Mouse (Mus musculus): ENCODE data around the gene Nfe2l3. TPM values are rescaled to one million over a fixed set of nuclear protein-coding genes. Genes with fewer than 3 reads are reported as not detected.

Gene Nfe2l3
- polyA plus RNA-seq, 2 experiments: 0.11 to 0.20 TPM

DNA sequence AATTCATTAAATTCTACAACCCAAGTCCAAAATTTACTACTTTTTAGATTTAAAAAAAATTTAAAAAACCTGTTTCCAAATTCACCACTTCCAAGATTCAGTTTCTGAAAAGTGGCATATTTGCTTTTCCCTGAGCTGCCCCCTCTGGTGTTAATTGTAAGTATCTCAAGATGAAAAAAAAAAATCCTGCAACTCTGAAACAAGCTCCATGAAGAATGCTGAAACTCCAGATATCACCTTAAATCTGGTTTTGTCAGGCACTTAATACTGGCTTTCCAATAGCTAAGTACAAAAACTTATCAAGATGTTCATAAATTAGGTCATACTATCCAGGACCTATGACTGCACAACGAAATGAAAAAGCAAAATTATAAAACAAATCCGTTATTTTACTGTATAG lies 35.2 kb downstream of the Nfe2l3 start:
- peaks cover 54% of the 10 kb centered on the region for H3K36me3 ChIP-seq (replicated peaks; ENCODE audit: control insufficient read depth, insufficient read depth, low read depth)
- WGBS (ENCODE audit: insufficient replicate concordance): 0% methylated on average over 2 of the region's 2 CpGs

DNA sequence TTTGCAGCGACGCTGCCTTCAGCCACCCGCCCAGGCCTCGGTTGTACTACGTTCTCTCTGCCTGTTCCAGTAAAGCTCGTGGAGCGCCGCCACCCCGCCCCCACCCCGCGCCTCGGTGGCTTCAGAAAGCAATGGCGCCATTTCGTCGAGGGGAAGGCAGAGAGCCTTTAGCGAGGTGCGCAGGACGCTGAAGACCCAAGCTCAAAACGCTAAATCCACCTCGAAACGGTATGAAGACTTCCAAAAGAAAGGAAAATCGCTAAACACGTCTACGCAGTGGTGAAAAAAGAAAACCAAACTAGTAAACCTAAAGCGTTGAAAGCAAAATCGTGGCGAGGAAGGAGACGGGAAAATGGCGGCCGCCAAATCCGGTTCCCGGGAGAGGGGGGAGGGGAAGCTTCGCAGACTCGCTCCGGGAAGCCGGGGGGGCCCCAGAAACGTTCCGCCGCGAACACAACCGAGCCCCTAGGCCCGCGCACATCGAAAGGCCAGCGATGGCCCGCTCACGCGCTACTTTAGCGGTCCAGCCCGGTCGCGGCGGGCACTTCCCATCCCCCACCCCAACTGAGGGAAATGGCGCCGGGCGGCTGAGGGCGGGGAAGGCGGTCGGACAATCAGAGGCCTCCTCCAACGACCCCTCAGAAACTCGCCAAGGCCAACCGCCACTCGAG lies 36.6 kb downstream of the Nfe2l3 start:
- DNase-seq (ENCODE audit: low read depth in 3 of 3, low spot score in 3 of 3) (peak; percentile 60 to 71 (median 64)), ATAC-seq (ENCODE audit: insufficient read depth) (peak; percentile 25; the same call in 1 of the 2 replicates)
- H3K9ac ChIP-seq (replicated peaks): peak overlapping the region; percentile 100
- TF ChIP-seq EP300 (IDR thresholded peaks at IDR 0.05; ENCODE audit: low read depth) (peak; percentile 29; the same call in 1 of the 2 replicates), CTCF (IDR thresholded peaks at IDR 0.05; ENCODE audit: low read depth) (no peak)
- peak overlapping the region; percentile 85 for H3K4me2 ChIP-seq (ENCODE audit: low read depth)
- no peaks in the 10 kb centered on the region for H3K27me3 ChIP-seq (ENCODE audit: control insufficient read depth, insufficient read depth, low read length)
- WGBS (ENCODE audit: insufficient replicate concordance): under 1% methylated on average over 63 of the region's 63 CpGs
- peak overlapping the region; percentile 97 for H3K27ac ChIP-seq
- no peaks in the 10 kb centered on the region for H3K9me3 ChIP-seq (ENCODE audit: control insufficient read depth, low read length)
- peak overlapping the region; percentile 85 to 100 for H3K4me3 ChIP-seq (ENCODE audit: insufficient read depth in 1 of 2, low read depth in 2 of 2, low read length in 2 of 2)
- H3K4me1 ChIP-seq (replicated peaks; ENCODE audit: control insufficient read depth in 2 of 2, insufficient read depth in 2 of 2, low read length in 1 of 2): peaks cover 12 to 17% of the 10 kb centered on the region in 2 experiments
- H3K36me3 ChIP-seq (replicated peaks; ENCODE audit: control insufficient read depth, insufficient read depth, low read depth): peaks cover 55% of the 10 kb centered on the region

More for the DNA sequence above, 35.2 kb downstream of the Nfe2l3 start:
- peaks cover 9 to 12% of the 10 kb centered on the region in 2 experiments for H3K4me1 ChIP-seq (replicated peaks; ENCODE audit: control insufficient read depth in 2 of 2, insufficient read depth in 2 of 2, low read length in 1 of 2)
- peak overlapping the region; percentile 74 for H3K9ac ChIP-seq (replicated peaks)
- H3K4me2 ChIP-seq (ENCODE audit: low read depth): peak overlapping the region; percentile 85
- H3K27me3 ChIP-seq (ENCODE audit: control insufficient read depth, insufficient read depth, low read length): no peaks in the 10 kb centered on the region
- DNase-seq (ENCODE audit: low read depth in 3 of 3, low spot score in 3 of 3) (peak in 1 of 3 experiments; percentile 50), ATAC-seq (ENCODE audit: insufficient read depth) (no peak)
- no peak overlapping the region for H3K27ac ChIP-seq
- TF ChIP-seq CTCF (IDR thresholded peaks at IDR 0.05; ENCODE audit: low read depth) (no peak), EP300 (IDR thresholded peaks at IDR 0.05; ENCODE audit: low read depth) (no peak)
- H3K4me3 ChIP-seq (ENCODE audit: insufficient read depth in 1 of 2, low read depth in 2 of 2, low read length in 2 of 2): peak overlapping the region; percentile 85 to 100
- H3K9me3 ChIP-seq (ENCODE audit: control insufficient read depth, low read length): no peaks in the 10 kb centered on the region

DNA sequence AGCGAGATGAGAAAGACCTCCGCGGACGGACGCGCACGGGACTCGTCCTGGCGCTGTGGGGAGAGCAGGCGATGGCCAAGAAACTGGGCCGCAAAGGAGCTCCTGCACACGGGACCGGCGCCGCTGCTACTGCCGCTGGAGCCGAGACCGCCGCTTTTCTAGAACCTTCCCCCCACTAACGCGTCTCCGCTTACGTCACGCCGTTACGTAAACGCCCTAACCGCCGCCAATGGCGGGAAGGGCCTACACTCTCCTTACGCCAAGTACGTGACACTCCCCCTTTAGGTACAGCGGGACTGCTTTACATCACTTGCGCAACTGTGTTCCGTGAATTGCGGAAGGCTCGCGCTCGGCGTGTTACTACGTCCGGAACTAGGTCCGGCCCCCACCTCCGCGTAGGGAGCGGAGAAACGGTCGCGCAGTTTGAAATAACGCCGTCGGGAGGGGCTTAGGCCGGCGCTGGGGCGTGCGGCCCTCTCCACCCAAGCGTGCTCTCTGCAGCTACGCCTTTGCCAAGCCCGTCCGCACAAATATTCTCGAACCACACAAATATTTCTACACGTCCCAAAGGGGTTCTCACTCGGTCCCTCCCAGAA lies 37.3 kb downstream of the Nfe2l3 start, which contains the start of gene Hnrnpa2b1:
TSS of gene Hnrnpa2b1 (minus strand) at position 180 of the 596 bp plus-strand sequence.
- Histone ChIP-seq H3K27ac (peak within 1 kb of the TSS; percentile 97), H3K36me3 (replicated peaks; ENCODE audit: control insufficient read depth, insufficient read depth, low read depth) (peaks cover 54% of the 10 kb centered on the region), H3K4me1 (replicated peaks; ENCODE audit: control insufficient read depth in 2 of 2, insufficient read depth in 2 of 2, low read length in 1 of 2) (peaks cover 12 to 18% of the 10 kb centered on the region in 2 experiments), H3K4me2 (ENCODE audit: low read depth) (peak within 1 kb of the TSS; percentile 85), H3K9ac (replicated peaks) (peak within 1 kb of the TSS; percentile 100), H3K27me3 (ENCODE audit: control insufficient read depth, insufficient read depth, low read length) (no peaks in the 10 kb centered on the region), H3K4me3 (ENCODE audit: insufficient read depth in 1 of 2, low read depth in 2 of 2, low read length in 2 of 2) (peak within 1 kb of the TSS; percentile 85 to 100), H3K9me3 (ENCODE audit: control insufficient read depth, low read length) (no peaks in the 10 kb centered on the region)
- ATAC-seq (ENCODE audit: insufficient read depth) (peak; percentile 89), DNase-seq (ENCODE audit: low read depth in 3 of 3, low spot score in 3 of 3) (peak; percentile 98)
- no peak for TF ChIP-seq CTCF (IDR thresholded peaks at IDR 0.05; ENCODE audit: low read depth)
- peak; percentile 91 for TF ChIP-seq EP300 (IDR thresholded peaks at IDR 0.05; ENCODE audit: low read depth)
- WGBS (ENCODE audit: insufficient replicate concordance): under 1% methylated on average over 63 of the region's 63 CpGs

DNA sequence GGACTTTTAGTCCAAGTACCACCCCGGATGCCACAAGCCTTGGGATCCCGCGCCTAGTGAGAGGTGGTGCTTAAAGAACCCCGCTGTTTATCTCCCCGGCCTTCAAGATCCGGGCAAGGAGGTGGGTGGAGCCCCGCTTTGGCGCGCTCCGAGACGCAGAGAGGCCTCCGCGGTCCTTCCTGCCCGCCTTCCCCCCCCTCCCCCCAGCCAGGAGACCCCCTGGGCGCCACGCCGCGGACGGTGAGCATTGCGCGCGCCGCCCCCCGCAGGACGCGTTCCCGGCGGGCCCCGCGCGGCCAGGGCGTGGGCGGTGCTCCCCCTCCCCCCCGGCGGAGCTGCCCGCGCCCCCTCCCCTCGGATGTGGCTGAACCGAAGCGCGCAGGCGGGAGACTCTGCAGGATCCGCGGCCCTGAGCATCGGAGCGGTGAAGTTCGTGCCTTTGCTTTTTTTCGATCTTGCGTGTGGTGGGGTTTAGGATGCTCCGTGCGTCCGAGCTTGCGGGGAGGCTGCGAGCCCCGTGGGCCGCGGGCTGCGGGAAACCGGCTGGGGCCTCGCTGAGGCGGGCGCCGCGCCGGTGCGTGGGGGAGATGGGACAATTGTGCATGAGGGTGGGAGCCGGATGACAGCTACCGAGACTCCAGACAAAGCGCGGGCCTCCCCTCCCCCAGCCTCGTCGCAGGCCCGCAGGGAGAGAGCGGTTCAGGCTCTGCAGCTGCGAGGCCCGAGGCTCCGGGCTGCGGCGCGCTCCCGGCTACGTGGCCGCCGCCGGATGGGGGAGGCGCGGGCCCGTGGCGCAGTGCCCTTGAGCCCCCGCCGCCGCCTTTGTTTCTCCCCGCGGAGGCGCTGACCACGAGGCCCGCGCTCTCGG lies 38.1 kb downstream of the Nfe2l3 start, which contains the start of gene Cbx3:
TSS of gene Cbx3 (plus strand) at position 50 of the 868 bp plus-strand sequence.
- H3K4me1 ChIP-seq (replicated peaks; ENCODE audit: control insufficient read depth in 2 of 2, insufficient read depth in 2 of 2, low read length in 1 of 2): peaks cover 12 to 18% of the 10 kb centered on the region in 2 experiments
- peak within 1 kb of the TSS; percentile 100 for H3K9ac ChIP-seq (replicated peaks)
- no peaks in the 10 kb centered on the region for H3K9me3 ChIP-seq (ENCODE audit: control insufficient read depth, low read length)
- peak; percentile 79 for ATAC-seq (ENCODE audit: insufficient read depth)
- peak within 1 kb of the TSS; percentile 97 for H3K27ac ChIP-seq
- peaks cover 54% of the 10 kb centered on the region for H3K36me3 ChIP-seq (replicated peaks; ENCODE audit: control insufficient read depth, insufficient read depth, low read depth)
- DNase-seq (ENCODE audit: low read depth in 3 of 3, low spot score in 3 of 3): peak; percentile 80 to 86 (median 85)
- peak within 1 kb of the TSS; percentile 85 for H3K4me2 ChIP-seq (ENCODE audit: low read depth)
- no peaks in the 10 kb centered on the region for H3K27me3 ChIP-seq (ENCODE audit: control insufficient read depth, insufficient read depth, low read length)
- peak within 1 kb of the TSS; percentile 85 to 100 for H3K4me3 ChIP-seq (ENCODE audit: insufficient read depth in 1 of 2, low read depth in 2 of 2, low read length in 2 of 2)
- TF ChIP-seq CTCF (IDR thresholded peaks at IDR 0.05; ENCODE audit: low read depth) (no peak), EP300 (IDR thresholded peaks at IDR 0.05; ENCODE audit: low read depth) (no peak)
- under 1% methylated on average over 94 of the region's 99 CpGs for WGBS (ENCODE audit: insufficient replicate concordance)

Measured in liver, embryonic 14.5 days (tissue).